Mouse (Mus musculus) hindbrain, embryonic 10.5 days (tissue): Measurements from ENCODE around the gene Cdca8. TPM values are rescaled to one million over a fixed set of nuclear protein-coding genes. Genes with fewer than 3 reads are reported as not detected.
A peak's percentile ranks its signal among the peaks of the same experiment; 100 is the strongest.
"Not testable (repeated sequence)": the region's sequence is repeated elsewhere in the genome, so short reads cannot be mapped to it uniquely, and the experiment has no call there.

Experiments used
- DNase-seq: peaks from one replicate; pipeline ENCODE4 v3.0.0-alpha.2; 2017; ENCODE audit warnings: low spot score
- H3K27ac ChIP-seq: fragments of 300-500 bp; sonication (generic); 2 replicates; pipeline ENCODE4 v1.5.1; 2016; ENCODE audit warnings: mild to moderate bottlenecking, moderate library complexity
- H3K27me3 ChIP-seq: fragments of 300-500 bp; sonication (generic); 2 replicates; pipeline ENCODE4 v1.6.1; 2016; ENCODE audit warnings: mild to moderate bottlenecking; ENCODE audit not compliant: poor library complexity, insufficient read depth, severe bottlenecking
- H3K36me3 ChIP-seq: fragments of 300-500 bp; sonication (generic); 2 replicates; pipeline ENCODE4 v1.6.1; 2016; ENCODE audit warnings: mild to moderate bottlenecking, moderate library complexity
- H3K4me1 ChIP-seq: fragments of 300-500 bp; sonication (generic); replicated peaks from 2 replicates; pipeline ENCODE4 v1.6.1; 2016; ENCODE audit warnings: mild to moderate bottlenecking
- H3K4me3 ChIP-seq: fragments of 300-500 bp; sonication (generic); 2 replicates; pipeline ENCODE4 v1.5.1; 2016; ENCODE audit warnings: mild to moderate bottlenecking, moderate library complexity
- H3K9me3 ChIP-seq: fragments of 300-500 bp; sonication (generic); 2 replicates; pipeline ENCODE4 v1.6.1; 2016; ENCODE audit warnings: mild to moderate bottlenecking, moderate library complexity
- WGBS: fragments of 180-500 bp; shearing (Covaris S2); methylation state at CpG from one replicate; pipeline ENCODE4 v1.1.7; 2016; 5-methylcytosine and 5-hydroxymethylcytosine counted together
- polyA plus RNA-seq: library from polyadenylated mRNA; unstranded; fragments of >200 nt; fragmentation: Nextera tagmentation; extraction: Ambion mirVana; gene quantifications from 2 replicates; pipeline ENCODE4 v1.2.1, GENCODE M21; 2016

The Cdca8 gene
- polyA plus RNA-seq, result 224 and 253 TPM in 2 replicates

- 95% methylated on average over 4 of the region's 4 CpGs for WGBS
- DNase-seq, H3K27ac ChIP-seq, H3K27me3 ChIP-seq, H3K9me3 ChIP-seq: not testable (repeated sequence)
- H3K4me3 ChIP-seq, result 0 out of 2 replicates have a peak within 1 kb of the TSS, but pooled peaks have one; percentile 1
- H3K36me3 ChIP-seq, result peaks cover 49% of the 10 kb centered on the region
- peaks cover 35% of the 10 kb centered on the region for H3K4me1 ChIP-seq
Observed at GRCm38 (mm10) chr4:124939211-124939610, at the start of gene Cdca8. Cdca8 (minus strand) TSS chr4:124939311.

GRCm38 (mm10) chr4:124988382-124988781, 49.3 kb upstream of the Cdca8 start:
- H3K27ac ChIP-seq, result 0 out of 2 replicates have a peak overlapping the region, but pooled peaks have one; percentile 35
- peaks cover 67% of the 10 kb centered on the region for H3K4me1 ChIP-seq
- DNase-seq, result no peak
- peaks cover 90% of the 10 kb centered on the region for H3K27me3 ChIP-seq
- H3K9me3 ChIP-seq, result no peaks in the 10 kb centered on the region
- peak overlapping the region; percentile 56; the same call in 1 of the 2 replicates for H3K4me3 ChIP-seq
- H3K36me3 ChIP-seq, result no peaks in the 10 kb centered on the region
- 21% methylated on average over 9 of the region's 9 CpGs for WGBS

- Histone ChIP-seq H3K27ac (no peak overlapping the region), H3K27me3 (peaks cover 92% of the 10 kb centered on the region), H3K36me3 (no peaks in the 10 kb centered on the region), H3K4me3 (peak overlapping the region; percentile 56), H3K4me1 (peaks cover 67% of the 10 kb centered on the region), H3K9me3 (no peaks in the 10 kb centered on the region)
- no peak for DNase-seq
- WGBS, result 5% methylated on average over 10 of the region's 10 CpGs
Observed at GRCm38 (mm10) chr4:124987711-124988097, 48.6 kb upstream of the Cdca8 start.

- Histone ChIP-seq H3K4me3 (peak overlapping the region; percentile 56), H3K27me3 (peaks cover 97% of the 10 kb centered on the region), H3K9me3 (no peaks in the 10 kb centered on the region), H3K27ac (peak overlapping the region; percentile 79), H3K36me3 (no peaks in the 10 kb centered on the region), H3K4me1 (peaks cover 67% of the 10 kb centered on the region)
- 3% methylated on average over 51 of the region's 51 CpGs for WGBS
- no peak for DNase-seq
Observed at GRCm38 (mm10) chr4:124986739-124987710, 47.9 kb upstream of the Cdca8 start.

GRCm38 (mm10) chr4:124985671-124986602, 46.8 kb upstream of the Cdca8 start, which contains the start of gene Rspo1:
Rspo1 (plus strand) TSS chr4:124986430.
- H3K36me3 ChIP-seq, result no peaks in the 10 kb centered on the region
- DNase-seq, result no peak
- WGBS, result under 1% methylated on average over 60 of the region's 62 CpGs
- H3K9me3 ChIP-seq, result no peaks in the 10 kb centered on the region
- peak within 1 kb of the TSS; percentile 79 for H3K27ac ChIP-seq
- H3K27me3 ChIP-seq, result peaks cover 99% of the 10 kb centered on the region
- H3K4me1 ChIP-seq, result peaks cover 64% of the 10 kb centered on the region
- peak within 1 kb of the TSS; percentile 56 for H3K4me3 ChIP-seq

- H3K27ac ChIP-seq, result 0 out of 2 replicates have a peak overlapping the region, but pooled peaks have one; percentile 2
Observed at GRCm38 (mm10) chr4:124984871-124985670, 46.0 kb upstream of the Cdca8 start.

GRCm38 (mm10) chr4:124983893-124984526, 44.9 kb upstream of the Cdca8 start:
- Histone ChIP-seq H3K4me1 (peaks cover 54% of the 10 kb centered on the region), H3K27me3 (peaks cover 85% of the 10 kb centered on the region), H3K9me3 (no peaks in the 10 kb centered on the region), H3K4me3 (no peak overlapping the region), H3K27ac (no peak overlapping the region), H3K36me3 (no peaks in the 10 kb centered on the region)
- WGBS, result 21% methylated on average over 9 of the region's 9 CpGs
- DNase-seq, result no peak

More at GRCm38 (mm10) chr4:124984871-124985670, 46.0 kb upstream of the Cdca8 start:
- Histone ChIP-seq H3K27me3 (peaks cover 90% of the 10 kb centered on the region), H3K36me3 (no peaks in the 10 kb centered on the region), H3K4me1 (peaks cover 59% of the 10 kb centered on the region), H3K9me3 (no peaks in the 10 kb centered on the region), H3K4me3 (peak overlapping the region; percentile 56)
- 8% methylated on average over 18 of the region's 18 CpGs for WGBS
- no peak for DNase-seq

GRCm38 (mm10) chr4:124978201-124978600, 39.1 kb upstream of the Cdca8 start:
- WGBS, result 38% methylated on average over 5 of the region's 5 CpGs
- H3K27me3 ChIP-seq, result peaks cover 30% of the 10 kb centered on the region
- H3K36me3 ChIP-seq, result no peaks in the 10 kb centered on the region
- DNase-seq, result no peak
- no peaks in the 10 kb centered on the region for H3K9me3 ChIP-seq
- H3K4me3 ChIP-seq, result no peak overlapping the region
- H3K27ac ChIP-seq, result no peak overlapping the region
- peaks cover 33% of the 10 kb centered on the region for H3K4me1 ChIP-seq

- Histone ChIP-seq H3K9me3 (no peaks in the 10 kb centered on the region), H3K36me3 (no peaks in the 10 kb centered on the region), H3K27me3 (peaks cover 6% of the 10 kb centered on the region), H3K27ac (no peak overlapping the region), H3K4me3 (no peak overlapping the region), H3K4me1 (peaks cover 64% of the 10 kb centered on the region)
- 80% methylated on average over 2 of the region's 2 CpGs for WGBS
- no peak for DNase-seq
Observed at GRCm38 (mm10) chr4:124973296-124973695, 34.2 kb upstream of the Cdca8 start.

GRCm38 (mm10) chr4:124972316-124972715, 33.2 kb upstream of the Cdca8 start:
- H3K4me1 ChIP-seq, result peaks cover 66% of the 10 kb centered on the region
- H3K27me3 ChIP-seq, result peaks cover 3% of the 10 kb centered on the region; the same call in 1 of the 2 replicates
- H3K36me3 ChIP-seq, result no peaks in the 10 kb centered on the region
- DNase-seq, result no peak
- H3K9me3 ChIP-seq, result no peaks in the 10 kb centered on the region
- H3K27ac ChIP-seq, result 0 out of 2 replicates have a peak overlapping the region, but pooled peaks have one; percentile 3
- 51% methylated on average over 9 of the region's 9 CpGs for WGBS
- no peak overlapping the region for H3K4me3 ChIP-seq

GRCm38 (mm10) chr4:124971094-124971493, 32.0 kb upstream of the Cdca8 start:
- Histone ChIP-seq H3K27ac (peak overlapping the region; percentile 57; the same call in 1 of the 2 replicates), H3K4me1 (peaks cover 69% of the 10 kb centered on the region), H3K9me3 (no peaks in the 10 kb centered on the region), H3K36me3 (no peaks in the 10 kb centered on the region), H3K4me3 (no peak overlapping the region), H3K27me3 (peaks cover 3% of the 10 kb centered on the region; the same call in 1 of the 2 replicates)
- 89% methylated on average over 8 of the region's 8 CpGs for WGBS
- no peak for DNase-seq
